In genomic region chr5:96799165-96799564, GRCm38 (mm10) we compare ENCODE assay signal across 35 mouse cellular contexts.
"Had no signal": no experiment of that assay in that cellular context is flagged by ENCODE, and none has a peak within 500 bp of the region (broad histone marks: within the 10 kb centered on the region; RNA-seq: fewer than 3 reads in every experiment).

No protein-coding gene starts in this region.

- H3K4me2 ChIP-seq: heart, embryonic 11.5 days; heart, embryonic 12.5 days; heart, embryonic 13.5 days; heart, embryonic 15.5 days; hindbrain, embryonic 12.5 days; hindbrain, embryonic 13.5 days; hindbrain, embryonic 14.5 days; hindbrain, embryonic 15.5 days; intestine, embryonic 15.5 days; kidney, embryonic 15.5 days had no signal

- DNase-seq: heart, postnatal 10 days; heart, postnatal 14 days; heart, postnatal 36 days; heart, postnatal 4 days; kidney, adult 11 months; kidney, adult 18-20 months; kidney, adult 2 months; kidney, adult 8-10 months; kidney, adult 9 months; kidney, postnatal 10 days; kidney, postnatal 14 days; kidney, postnatal 25 days; kidney, postnatal 36 days; kidney, postnatal 4 days; layer of hippocampus, adult 9-11 months; layer of hippocampus, postnatal 36 days had no signal

- H3K4me1 ChIP-seq: hindbrain, embryonic 12.5 days; hindbrain, embryonic 15.5 days had no signal

- ATAC-seq: hindbrain, embryonic 16.5 days; hindbrain, postnatal 0 days; inflammation-experienced regulatory T-cells, adult 6 months; intestine, embryonic 15.5 days; intestine, embryonic 16.5 days; intestine, postnatal 0 days had no signal

- H3K36me3 ChIP-seq: heart, embryonic 13.5 days; heart, embryonic 15.5 days; hindbrain, embryonic 10.5 days; hindbrain, embryonic 12.5 days; hindbrain, embryonic 13.5 days; hindbrain, embryonic 15.5 days; intestine, embryonic 15.5 days had no signal

- H3K9ac ChIP-seq: heart, embryonic 12.5 days; heart, embryonic 13.5 days; heart, embryonic 15.5 days; hindbrain, embryonic 12.5 days; hindbrain, embryonic 13.5 days; hindbrain, embryonic 14.5 days; hindbrain, embryonic 15.5 days; intestine, embryonic 15.5 days; kidney, embryonic 15.5 days had no signal

- H3K27me3 ChIP-seq: heart, embryonic 12.5 days; heart, embryonic 13.5 days; heart, embryonic 15.5 days; hindbrain, embryonic 12.5 days; hindbrain, embryonic 15.5 days; intestine, embryonic 15.5 days; kidney, embryonic 15.5 days had no signal

- H3K9me3 ChIP-seq: heart, embryonic 10.5 days; heart, embryonic 12.5 days; heart, embryonic 13.5 days; heart, embryonic 15.5 days; hindbrain, embryonic 10.5 days; hindbrain, embryonic 12.5 days; hindbrain, embryonic 13.5 days; hindbrain, embryonic 15.5 days; intestine, embryonic 15.5 days; kidney, embryonic 15.5 days had no signal

- H3K27ac ChIP-seq: heart, embryonic 10.5 days; heart, embryonic 13.5 days; heart, embryonic 15.5 days; hindbrain, embryonic 10.5 days; hindbrain, embryonic 12.5 days; hindbrain, embryonic 13.5 days; hindbrain, embryonic 14.5 days; hindbrain, embryonic 15.5 days; hindbrain, postnatal 0 days; intestine, embryonic 15.5 days; kidney, embryonic 15.5 days; kidney, postnatal 0 days; layer of hippocampus, adult 2 months had no signal

- H3K4me3 ChIP-seq: heart, embryonic 10.5 days; heart, embryonic 12.5 days; heart, embryonic 13.5 days; heart, embryonic 15.5 days; hindbrain, embryonic 10.5 days; hindbrain, embryonic 12.5 days; hindbrain, embryonic 13.5 days; hindbrain, embryonic 15.5 days; intestine, embryonic 15.5 days; kidney, embryonic 15.5 days; layer of hippocampus, adult 2 months had no signal
